Mouse (Mus musculus): Measurements from ENCODE around the gene Cyfip1. TPM values are rescaled to one million over a fixed set of nuclear protein-coding genes. Genes with fewer than 3 reads are reported as not detected.

Cyfip1 gene
- 139 TPM for polyA plus RNA-seq (2017; shearing (Covaris generic))

GRCm38 (mm10) chr7:55841445-55841844, at the start of gene Cyfip1:
Gene Cyfip1 (plus strand): TSS chr7:55841745.

DNA sequence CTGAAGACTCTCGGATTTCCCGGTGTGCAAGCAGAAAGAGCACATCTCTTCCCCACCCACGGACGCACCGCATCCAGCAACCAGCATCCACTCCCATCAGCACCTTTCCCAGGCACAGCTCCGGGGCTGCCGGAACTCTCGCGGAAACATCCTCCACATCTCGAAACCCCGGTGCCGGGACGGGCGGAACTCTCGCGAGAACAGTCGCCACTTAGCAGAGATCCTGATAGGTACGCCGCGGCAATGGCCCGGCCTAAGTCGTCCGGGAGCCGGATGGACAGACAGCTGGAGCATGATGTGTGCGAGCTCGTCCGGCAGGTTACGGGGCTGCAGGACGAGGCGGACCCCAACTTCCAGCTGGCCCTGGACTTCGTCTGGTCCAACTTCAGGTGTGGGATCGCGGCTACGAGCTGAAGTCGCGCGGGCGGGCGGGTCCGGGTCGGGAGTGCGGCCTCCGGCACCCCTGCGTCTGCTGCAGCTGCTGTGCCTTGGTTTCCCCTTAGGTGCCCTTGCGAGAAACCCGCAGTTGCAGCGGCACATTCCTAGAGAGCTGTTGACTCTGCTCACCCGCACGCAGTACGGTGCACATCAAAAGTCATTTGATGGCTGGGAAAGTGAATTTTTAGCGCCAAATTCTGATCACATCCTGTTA, 47.5 kb upstream of the Cyfip1 start, which contains the start of gene Tubgcp5:
Gene Tubgcp5 (plus strand): TSS at position 203 of the 652 bp plus-strand sequence.

DNA sequence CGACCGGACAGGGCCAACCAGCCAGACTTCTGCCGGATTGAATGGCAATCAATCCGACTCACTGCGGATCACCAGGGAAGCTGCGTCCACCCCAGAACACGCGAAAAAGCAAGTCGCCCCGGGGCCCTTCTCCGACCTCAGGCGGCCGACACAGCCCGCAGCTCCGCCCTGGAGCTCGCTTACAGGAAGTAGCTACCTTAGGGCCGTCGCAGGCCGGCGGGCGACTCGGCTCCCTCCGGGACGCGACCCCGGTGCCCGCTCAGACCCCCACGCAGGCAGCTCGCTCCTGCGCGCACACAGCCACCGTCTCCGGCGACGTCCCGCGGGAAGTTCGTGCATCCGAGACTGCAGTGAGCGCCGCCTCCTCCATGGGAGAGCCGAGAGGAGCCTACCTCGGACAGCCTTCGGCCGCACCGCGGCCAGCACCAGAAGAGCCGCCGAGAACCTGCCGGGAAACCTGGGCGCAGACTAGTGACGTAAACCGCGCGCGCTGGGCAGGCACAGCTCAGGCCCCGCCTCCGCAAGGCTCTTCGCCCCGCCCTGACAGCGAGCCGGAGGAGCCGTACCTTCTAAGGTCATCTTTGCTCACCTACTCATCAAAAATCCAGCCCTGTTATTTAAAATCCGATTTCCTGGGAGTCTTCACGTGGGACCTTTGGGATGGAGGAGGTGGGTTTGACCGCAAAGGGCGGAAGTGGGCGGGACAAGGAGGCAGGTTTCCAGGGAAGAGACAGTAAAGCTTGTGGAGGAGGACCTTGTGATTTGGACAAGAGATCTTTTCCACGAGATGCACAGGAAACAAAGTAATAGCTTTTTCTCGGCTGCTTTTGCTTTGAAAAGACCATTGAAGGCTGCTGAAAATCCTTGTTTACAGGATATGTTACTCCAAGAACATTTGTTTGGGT, 120.7 kb downstream of the Cyfip1 start, which contains the start of gene Nipa2:
Gene Nipa2 (minus strand): TSS at position 473 of the 905 bp plus-strand sequence.

Other genes starting within 250 kb of the Cyfip1 start
- gene Siglech, start 73.6 kb upstream of the Cyfip1 start, polyA plus RNA-seq (2017; shearing (Covaris generic)) = 0.45 TPM
- 53.6 TPM for gene Tubgcp5, start 47.6 kb upstream of the Cyfip1 start, polyA plus RNA-seq (2017; shearing (Covaris generic))
- 44.1 TPM for gene Nipa2, start 120.7 kb downstream of the Cyfip1 start, polyA plus RNA-seq (2017; shearing (Covaris generic))
- gene Nipa1, start 178.2 kb downstream of the Cyfip1 start, polyA plus RNA-seq (2017; shearing (Covaris generic)) = not detected
- gene Herc2, start 208.5 kb downstream of the Cyfip1 start, polyA plus RNA-seq (2017; shearing (Covaris generic)) = 36.4 TPM